Mouse (Mus musculus): ENCODE results near the gene Pank4.

Pank4 gene

GRCm38 (mm10) chr4:154963901-154964580 lies at the start of gene Pank4:
TSS of gene Pank4 (plus strand) at chr4:154964123.
- no peak for DNase-seq (ENCODE audit: low read depth)

GRCm38 (mm10) chr4:154914252-154914651 lies 49.7 kb upstream of the Pank4 start:
- no peak for DNase-seq (ENCODE audit: low read depth)

GRCm38 (mm10) chr4:154914707-154915106 lies 49.2 kb upstream of the Pank4 start:
- DNase-seq (ENCODE audit: low read depth) = no peak

- no peak for DNase-seq (ENCODE audit: low read depth)
These were observed 48.6 kb upstream of the Pank4 start for GRCm38 (mm10) chr4:154915286-154915685.

GRCm38 (mm10) chr4:154916662-154917061 lies 47.3 kb upstream of the Pank4 start:
- no peak for DNase-seq (ENCODE audit: low read depth)

GRCm38 (mm10) chr4:154922291-154922690 lies 41.6 kb upstream of the Pank4 start:
- no peak for DNase-seq (ENCODE audit: low read depth)

GRCm38 (mm10) chr4:154922931-154923330 lies 41.0 kb upstream of the Pank4 start:
- no peak for DNase-seq (ENCODE audit: low read depth)

GRCm38 (mm10) chr4:154925413-154925812 lies 38.5 kb upstream of the Pank4 start:
- DNase-seq (ENCODE audit: low read depth) = no peak

GRCm38 (mm10) chr4:154926969-154927898 lies 36.7 kb upstream of the Pank4 start:
- DNase-seq (ENCODE audit: low read depth) = no peak

GRCm38 (mm10) chr4:154927899-154928337 lies 36.0 kb upstream of the Pank4 start:
- DNase-seq (ENCODE audit: low read depth) = peak; percentile 30

- DNase-seq (ENCODE audit: low read depth) = no peak
These were observed 35.4 kb upstream of the Pank4 start, which contains the start of gene Tnfrsf14 for GRCm38 (mm10) chr4:154928395-154929087. TSS of gene Tnfrsf14 (minus strand) at chr4:154928563.

- DNase-seq (ENCODE audit: low read depth) = no peak
These were observed 34.7 kb upstream of the Pank4 start for GRCm38 (mm10) chr4:154929088-154929660.

- no peak for DNase-seq (ENCODE audit: low read depth)
These were observed 30.5 kb upstream of the Pank4 start for GRCm38 (mm10) chr4:154933306-154933907.

- DNase-seq (ENCODE audit: low read depth) = no peak
These were observed 29.1 kb upstream of the Pank4 start for GRCm38 (mm10) chr4:154934800-154935199.

- no peak for DNase-seq (ENCODE audit: low read depth)
These were observed 28.1 kb upstream of the Pank4 start for GRCm38 (mm10) chr4:154935788-154936187.

GRCm38 (mm10) chr4:154936542-154937255 lies 27.2 kb upstream of the Pank4 start:
- DNase-seq (ENCODE audit: low read depth) = no peak

GRCm38 (mm10) chr4:154937746-154938145 lies 26.2 kb upstream of the Pank4 start:
- DNase-seq (ENCODE audit: low read depth) = no peak

- DNase-seq (ENCODE audit: low read depth) = no peak
These were observed 23.8 kb upstream of the Pank4 start for GRCm38 (mm10) chr4:154940156-154940555.

GRCm38 (mm10) chr4:154941831-154942230 lies 22.1 kb upstream of the Pank4 start:
- DNase-seq (ENCODE audit: low read depth) = no peak

GRCm38 (mm10) chr4:154942632-154943322 lies 21.1 kb upstream of the Pank4 start:
- DNase-seq (ENCODE audit: low read depth) = no peak
